Mouse (Mus musculus) B cell, adult 67 days (primary cell): ENCODE results near the gene Depdc1b. TPM values are rescaled to one million over a fixed set of nuclear protein-coding genes. Genes with fewer than 3 reads are reported as not detected.

Experiments used
- total RNA-seq, 2 experiments: library from RNA; stranded (reverse); gene quantifications; 4 replicates each; pipeline ENCODE4 v1.2.4; 2023

The Depdc1b gene
- 1 to 10 TPM in 1 of 2 experiments, not detected in 1; 1.4 TPM for total RNA-seq

GRCm38 (mm10) chr13:108315702-108316486 is at the start of gene Depdc1b:
Gene Depdc1b (plus strand): TSS chr13:108316332.

GRCm38 (mm10) chr13:108449116-108450097 is 133.3 kb downstream of the Depdc1b start, which contains the start of gene Pde4d:
Gene Pde4d (plus strand): TSS chr13:108449948.

Other genes with a start within 250 kb of the Depdc1b start
- gene Ndufaf2, start 157.7 kb upstream of the Depdc1b start, total RNA-seq: 1 to 10 TPM; 3.8 to 4.4 TPM
- 10 to 100 TPM; 16.6 to 18.3 TPM for gene Ercc8, start 157.6 kb upstream of the Depdc1b start, total RNA-seq
- gene Elovl7, start 101.9 kb upstream of the Depdc1b start, total RNA-seq: not detected
- gene Pde4d, start 133.6 kb downstream of the Depdc1b start, total RNA-seq: 10 to 100 TPM; 25.6 to 25.8 TPM